Mouse (Mus musculus) ES-Bruce4 (cell line): ENCODE measurements around the gene Sprr2d.

ENCODE experiments used
- CTCF ChIP-seq: IDR thresholded peaks from one replicate; pipeline ENCODE4 v1.8.1; 2011; ENCODE audit warnings: low read depth, low read length
- EP300 ChIP-seq: IDR thresholded peaks from 2 replicates; pipeline ENCODE4 v1.6.1; 2011; ENCODE audit warnings: low read depth, low read length; ENCODE audit not compliant: insufficient read depth

- TF ChIP-seq EP300 (no peak), CTCF (no peak)
Observed at GRCm38 (mm10) chr3:92316320-92316719, 22.6 kb upstream of the Sprr2d start, which contains the start of gene Sprr2b.
